Mouse (Mus musculus): Measurements from ENCODE around the gene Ankrd6.
"Not testable (repeated sequence)": the region's sequence is repeated elsewhere in the genome, so short reads cannot be mapped to it uniquely, and the experiment has no call there.

Gene Ankrd6

GRCm38 (mm10) chr4:32950356-32951034 is at the start of gene Ankrd6:
Gene Ankrd6, minus strand, starts transcription at chr4:32950841.
- DNase-seq (ENCODE audit: low read depth, low spot score): no peak

- no peak for DNase-seq (ENCODE audit: low read depth, low spot score)
These were observed 48.4 kb upstream of the Ankrd6 start for GRCm38 (mm10) chr4:32998996-32999395.

- no peak for DNase-seq (ENCODE audit: low read depth, low spot score)
These were observed 46.9 kb upstream of the Ankrd6 start for GRCm38 (mm10) chr4:32997571-32997970.

GRCm38 (mm10) chr4:32996083-32996482 is 45.4 kb upstream of the Ankrd6 start:
- no peak for DNase-seq (ENCODE audit: low read depth, low spot score)

GRCm38 (mm10) chr4:32994168-32994567 is 43.5 kb upstream of the Ankrd6 start:
- no peak for DNase-seq (ENCODE audit: low read depth, low spot score)

GRCm38 (mm10) chr4:32989346-32989745 is 38.7 kb upstream of the Ankrd6 start:
- DNase-seq (ENCODE audit: low read depth, low spot score): no peak

- DNase-seq (ENCODE audit: low read depth, low spot score): no peak
These were observed 36.4 kb upstream of the Ankrd6 start for GRCm38 (mm10) chr4:32987006-32987405.

- no peak for DNase-seq (ENCODE audit: low read depth, low spot score)
These were observed 35.0 kb upstream of the Ankrd6 start for GRCm38 (mm10) chr4:32985684-32986083.

- no peak for DNase-seq (ENCODE audit: low read depth, low spot score)
These were observed 34.4 kb upstream of the Ankrd6 start for GRCm38 (mm10) chr4:32984801-32985675.

GRCm38 (mm10) chr4:32984242-32984641 is 33.6 kb upstream of the Ankrd6 start:
- DNase-seq (ENCODE audit: low read depth, low spot score): no peak

GRCm38 (mm10) chr4:32983176-32984155 is 32.8 kb upstream of the Ankrd6 start:
- DNase-seq (ENCODE audit: low read depth, low spot score): no peak

- no peak for DNase-seq (ENCODE audit: low read depth, low spot score)
These were observed 32.1 kb upstream of the Ankrd6 start, which contains the start of gene Rragd for GRCm38 (mm10) chr4:32982716-32983175. Gene Rragd, plus strand, starts transcription at chr4:32983037.

GRCm38 (mm10) chr4:32982041-32982715 is 31.5 kb upstream of the Ankrd6 start:
- DNase-seq (ENCODE audit: low read depth, low spot score): no peak

GRCm38 (mm10) chr4:32981617-32982016 is 31.0 kb upstream of the Ankrd6 start:
- no peak for DNase-seq (ENCODE audit: low read depth, low spot score)

GRCm38 (mm10) chr4:32980061-32980460 is 29.4 kb upstream of the Ankrd6 start:
- no peak for DNase-seq (ENCODE audit: low read depth, low spot score)

GRCm38 (mm10) chr4:32977331-32977730 is 26.7 kb upstream of the Ankrd6 start:
- DNase-seq (ENCODE audit: low read depth, low spot score): no peak

GRCm38 (mm10) chr4:32964619-32965018 is 14.0 kb upstream of the Ankrd6 start:
- DNase-seq (ENCODE audit: low read depth, low spot score): not testable (repeated sequence)

- DNase-seq (ENCODE audit: low read depth, low spot score): no peak
These were observed 10.8 kb upstream of the Ankrd6 start for GRCm38 (mm10) chr4:32961394-32961793.

- DNase-seq (ENCODE audit: low read depth, low spot score): no peak
These were observed 5.8 kb upstream of the Ankrd6 start for GRCm38 (mm10) chr4:32956423-32956822.

- no peak for DNase-seq (ENCODE audit: low read depth, low spot score)
These were observed 2.0 kb upstream of the Ankrd6 start for GRCm38 (mm10) chr4:32952681-32953080.
